Comparison of ENCODE assay signal across 18 mouse cellular contexts in genomic region chrX:159026311-159026710, GRCm38 (mm10).
"Had no signal": no experiment of that assay in that cellular context is flagged by ENCODE, and none has a peak within 500 bp of the region (broad histone marks: within the 10 kb centered on the region; RNA-seq: fewer than 3 reads in every experiment).

No protein-coding gene starts in this region.

- ATAC-seq: midbrain, embryonic 16.5 days had no signal

- H3K36me3 ChIP-seq: midbrain, embryonic 10.5 days; midbrain, embryonic 12.5 days; neural tube, embryonic 13.5 days; neural tube, embryonic 15.5 days had no signal

- H3K27ac ChIP-seq: midbrain, embryonic 10.5 days; midbrain, embryonic 12.5 days; neural tube, embryonic 13.5 days; neural tube, embryonic 15.5 days had no signal

- H3K4me2 ChIP-seq: lung, embryonic 14.5 days; midbrain, embryonic 12.5 days; neural tube, embryonic 13.5 days; neural tube, embryonic 15.5 days had no signal

- DNase-seq: lung, adult 18-20 months; lung, embryonic 14.5 days; lung, postnatal 10 days; lung, postnatal 4 days; midbrain, embryonic 14.5 days; right cerebral cortex, adult 18-20 months; right cerebral cortex, postnatal 25 days; right cerebral cortex, postnatal 4 days; spleen, adult 18-20 months; thymus, adult 18-20 months; thymus, postnatal 14 days; thymus, postnatal 36 days had no signal

- H3K4me3 ChIP-seq: midbrain, embryonic 10.5 days; midbrain, embryonic 12.5 days; myocyte; neural tube, embryonic 13.5 days; neural tube, embryonic 15.5 days had no signal

- H3K27me3 ChIP-seq: neural tube, embryonic 15.5 days had no signal

- H3K4me1 ChIP-seq: midbrain, embryonic 10.5 days; midbrain, embryonic 12.5 days; neural tube, embryonic 13.5 days; neural tube, embryonic 15.5 days had no signal

- H3K9me3 ChIP-seq: midbrain, embryonic 10.5 days; midbrain, embryonic 12.5 days; neural tube, embryonic 13.5 days; neural tube, embryonic 15.5 days had no signal

- H3K9ac ChIP-seq: lung, embryonic 14.5 days; midbrain, embryonic 12.5 days; neural tube, embryonic 13.5 days; neural tube, embryonic 15.5 days had no signal
